Mouse (Mus musculus): ENCODE data around the gene Zfp663.

- no peak for TF ChIP-seq CTCF (IDR thresholded peaks at IDR 0.05; ENCODE audit: low read depth)
- no peak for TF ChIP-seq EP300 (optimal IDR thresholded peaks at IDR 0.05)
These were observed 46.7 kb upstream of the Zfp663 start for GRCm38 (mm10) chr2:165415141-165415721.
